Mouse (Mus musculus) kidney, adult 8-10 months (tissue): Measurements from ENCODE around the gene Hist1h2bq.
"Not testable (repeated sequence)": the region's sequence is repeated elsewhere in the genome, so short reads cannot be mapped to it uniquely, and the experiment has no call there.

Experiments
- DNase-seq, 2 experiments: peaks; one replicate each; pipeline ENCODE4 v3.0.0; 2022

Hist1h2bq gene

GRCm38 (mm10) chr13:21787760-21788593 is 22.0 kb downstream of the Hist1h2bq start:
- no peak for DNase-seq

- DNase-seq, result peak; percentile 71 to 84
These were observed 22.9 kb downstream of the Hist1h2bq start, which contains the start of the genes Hist1h2an and Hist1h2bp for GRCm38 (mm10) chr13:21786899-21787629. Hist1h2an (minus strand) TSS chr13:21787218. Hist1h2bp (plus strand) TSS chr13:21787461.

GRCm38 (mm10) chr13:21786189-21786898 is 23.7 kb downstream of the Hist1h2bq start:
- no peak for DNase-seq

- no peak for DNase-seq
These were observed 25.7 kb downstream of the Hist1h2bq start for GRCm38 (mm10) chr13:21784311-21784710.

- no peak for DNase-seq
These were observed 26.2 kb downstream of the Hist1h2bq start for GRCm38 (mm10) chr13:21783734-21784161.

- peak; percentile 8 to 21 for DNase-seq
These were observed 26.8 kb downstream of the Hist1h2bq start, which contains the start of gene Hist1h3i for GRCm38 (mm10) chr13:21783255-21783617. Hist1h3i (minus strand) TSS chr13:21783370.

GRCm38 (mm10) chr13:21782361-21783254 is 27.4 kb downstream of the Hist1h2bq start:
- not testable (repeated sequence) for DNase-seq

- DNase-seq, result no peak
These were observed 28.4 kb downstream of the Hist1h2bq start for GRCm38 (mm10) chr13:21781639-21782038.

- no peak for DNase-seq
These were observed 28.9 kb downstream of the Hist1h2bq start for GRCm38 (mm10) chr13:21781021-21781555.

- DNase-seq, result peak in 1 of 2 experiments; percentile 9
These were observed 29.9 kb downstream of the Hist1h2bq start, which contains the start of gene Hist1h1b for GRCm38 (mm10) chr13:21779767-21780731. Hist1h1b (minus strand) TSS chr13:21780625.

GRCm38 (mm10) chr13:21778814-21779766 is 30.9 kb downstream of the Hist1h2bq start:
- DNase-seq, result peak; percentile 23 to 28
